Mouse (Mus musculus) adrenal gland, adult 8-10 months (tissue): ENCODE measurements around the gene Olfr17. TPM values are rescaled to one million over a fixed set of nuclear protein-coding genes. Genes with fewer than 3 reads are reported as not detected.
"Not testable (repeated sequence)": the region's sequence is repeated elsewhere in the genome, so short reads cannot be mapped to it uniquely, and the experiment has no call there.

Source experiments
- DNase-seq: peaks from one replicate; pipeline ENCODE4 v3.0.0; 2022
- total RNA-seq, 4 experiments: library from RNA; stranded (reverse); gene quantifications; 2 replicates each; pipeline ENCODE4 v1.2.4; 2022

Gene Olfr17
- total RNA-seq, result not detected

- DNase-seq, result no peak
These were observed at the start of gene Olfr17 for GRCm38 (mm10) chr7:107092920-107093319. Gene Olfr17, plus strand, starts transcription at chr7:107093220.

- no peak for DNase-seq
These were observed 48.6 kb upstream of the Olfr17 start for GRCm38 (mm10) chr7:107044407-107044806.

- DNase-seq, result no peak
These were observed 47.2 kb upstream of the Olfr17 start for GRCm38 (mm10) chr7:107045833-107046232.

- DNase-seq, result no peak
These were observed 45.4 kb upstream of the Olfr17 start for GRCm38 (mm10) chr7:107047578-107047977.

GRCm38 (mm10) chr7:107070681-107071080 lies 22.3 kb upstream of the Olfr17 start, which contains the start of gene Olfr714:
Gene Olfr714, plus strand, starts transcription at chr7:107070981.
- no peak for DNase-seq

- DNase-seq, result not testable (repeated sequence)
These were observed 17.2 kb downstream of the Olfr17 start, which contains the start of gene Olfr715b for GRCm38 (mm10) chr7:107110269-107110668. Gene Olfr715b, minus strand, starts transcription at chr7:107110369.

- DNase-seq, result not testable (repeated sequence)
These were observed 38.0 kb downstream of the Olfr17 start, which contains the start of gene Olfr715 for GRCm38 (mm10) chr7:107130983-107131382. Gene Olfr715, minus strand, starts transcription at chr7:107131083.

GRCm38 (mm10) chr7:107138027-107138426 lies 45.0 kb downstream of the Olfr17 start, which contains the start of gene Olfr716:
Gene Olfr716, plus strand, starts transcription at chr7:107138327.
- not testable (repeated sequence) for DNase-seq

Other genes with a start within 250 kb of the Olfr17 start
- not detected for gene Olfr703, start 249.9 kb upstream of the Olfr17 start, total RNA-seq
- not detected for gene Olfr704, start 230.0 kb upstream of the Olfr17 start, total RNA-seq
- not detected for gene Olfr705, start 216.3 kb upstream of the Olfr17 start, total RNA-seq
- not detected for gene Olfr706, start 205.1 kb upstream of the Olfr17 start, total RNA-seq
- gene Olfr707, start 192.0 kb upstream of the Olfr17 start, total RNA-seq, result not detected
- not detected for gene Olfr1532-ps1, start 185.2 kb upstream of the Olfr17 start, total RNA-seq
- gene Olfr709-ps1, start 161.0 kb upstream of the Olfr17 start, total RNA-seq, result not detected
- gene Olfr710, start 144.9 kb upstream of the Olfr17 start, total RNA-seq, result not detected
- not detected for gene Olfr6, start 129.3 kb upstream of the Olfr17 start, total RNA-seq
- not detected for gene Olfr711, start 117.8 kb upstream of the Olfr17 start, total RNA-seq
- not detected for gene Olfr2, start 87.1 kb upstream of the Olfr17 start, total RNA-seq
- gene Olfr713, start 62.0 kb upstream of the Olfr17 start, total RNA-seq, result not detected
- not detected for gene Olfr714, start 22.2 kb upstream of the Olfr17 start, total RNA-seq
- gene Olfr715b, start 17.1 kb downstream of the Olfr17 start, total RNA-seq, result not detected
- gene Olfr715, start 37.9 kb downstream of the Olfr17 start, total RNA-seq, result not detected
- not detected for gene Olfr716, start 45.1 kb downstream of the Olfr17 start, total RNA-seq
- not detected for gene Nlrp14, start 73.8 kb downstream of the Olfr17 start, total RNA-seq
- gene Rbmxl2, start 116.2 kb downstream of the Olfr17 start, total RNA-seq, result not detected